Mouse (Mus musculus) cerebellum, adult 11 months (tissue): ENCODE data around the gene Parg.

Source experiments
- DNase-seq: peaks from one replicate; pipeline ENCODE4 v3.0.0; 2022

The Parg gene

DNA sequence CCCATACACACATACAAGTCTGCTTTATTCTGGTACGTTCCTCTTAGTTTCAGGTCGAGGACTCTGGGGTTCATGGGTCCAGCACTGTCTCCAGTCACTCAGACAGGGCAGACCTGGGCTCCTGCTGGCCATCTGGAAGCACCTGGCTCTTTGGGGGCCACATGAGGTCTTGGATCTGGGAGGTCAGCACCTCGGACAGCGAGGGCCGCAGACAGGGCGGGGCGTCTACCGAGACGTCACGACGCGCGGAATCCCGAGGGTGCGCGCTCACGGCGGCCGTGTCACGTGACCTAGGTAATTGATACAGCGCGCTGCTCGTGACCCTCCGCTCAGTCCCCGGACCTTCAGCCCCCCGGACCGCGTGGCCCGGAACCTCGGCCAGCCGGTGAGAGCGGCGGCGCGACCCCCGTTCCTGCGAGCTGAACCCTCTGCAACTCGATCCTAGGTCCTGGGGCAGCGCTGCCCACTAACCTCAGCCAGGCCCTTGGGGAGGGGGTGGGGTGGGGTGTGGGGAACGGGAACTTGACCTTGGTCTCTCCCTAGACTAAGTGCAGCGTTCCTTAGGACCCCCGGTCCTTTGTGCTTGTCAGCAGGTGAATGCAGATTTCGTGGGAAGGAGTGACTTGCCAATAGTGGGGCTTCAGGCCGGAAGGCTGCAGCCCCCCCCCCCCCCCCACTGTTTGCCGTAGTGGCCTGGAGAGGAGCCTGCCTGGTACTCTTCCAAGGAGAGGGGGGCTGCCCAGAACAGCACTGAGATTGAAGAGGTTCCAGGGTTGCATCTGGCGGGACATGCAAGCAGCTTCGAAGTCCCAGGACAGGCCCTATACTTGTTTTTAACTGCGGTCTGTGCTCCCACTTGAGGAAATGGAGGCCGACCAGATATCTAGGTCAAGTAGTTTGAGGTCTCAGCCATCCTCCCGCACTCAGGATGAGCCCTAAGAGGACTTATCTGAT is 120.3 kb downstream of the Parg start, which contains the start of gene Ogdhl:
TSS of gene Ogdhl (plus strand) at position 288 of the 954 bp plus-strand sequence.
- peak; percentile 77 for DNase-seq

DNA sequence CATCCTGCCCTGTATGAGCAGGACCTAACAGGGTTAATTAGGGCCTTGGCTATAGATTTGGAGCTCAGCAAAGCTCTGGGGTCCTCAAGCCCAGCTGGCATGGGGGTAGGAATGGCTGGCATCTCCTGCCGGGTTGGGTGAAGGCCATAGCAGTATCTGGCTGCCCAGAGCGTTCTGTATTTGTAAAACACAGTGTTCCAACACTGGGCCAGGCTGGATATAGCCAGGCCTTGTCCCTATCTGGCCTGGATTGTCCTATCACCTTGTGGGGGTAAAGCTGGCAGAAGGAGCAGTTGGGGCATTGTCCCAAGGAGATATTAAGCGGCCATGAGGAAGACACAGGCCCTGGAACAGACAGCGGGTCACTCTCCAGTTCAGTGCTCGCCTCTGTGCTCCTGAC is 121.5 kb downstream of the Parg start:
- no peak for DNase-seq

DNA sequence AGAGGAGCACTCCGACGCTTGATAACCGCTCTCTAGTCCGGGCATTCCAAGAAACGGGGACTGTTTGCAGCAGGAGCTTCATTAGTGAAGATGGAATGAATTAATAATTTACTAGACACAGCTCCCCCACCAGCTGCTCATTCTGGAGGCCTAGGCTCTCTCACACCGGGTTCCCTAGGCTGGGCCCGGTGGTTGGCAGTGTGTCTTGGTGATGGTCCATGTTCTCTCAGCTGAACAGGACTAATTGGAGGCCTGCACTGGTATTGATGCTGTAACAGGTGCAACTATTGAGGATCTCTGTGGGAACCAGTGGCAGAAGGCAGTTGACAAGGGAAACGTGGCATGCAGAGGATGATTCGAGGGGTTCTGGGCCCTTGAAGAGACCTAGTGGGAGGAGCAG is 125.6 kb downstream of the Parg start:
- DNase-seq, result no peak

DNA sequence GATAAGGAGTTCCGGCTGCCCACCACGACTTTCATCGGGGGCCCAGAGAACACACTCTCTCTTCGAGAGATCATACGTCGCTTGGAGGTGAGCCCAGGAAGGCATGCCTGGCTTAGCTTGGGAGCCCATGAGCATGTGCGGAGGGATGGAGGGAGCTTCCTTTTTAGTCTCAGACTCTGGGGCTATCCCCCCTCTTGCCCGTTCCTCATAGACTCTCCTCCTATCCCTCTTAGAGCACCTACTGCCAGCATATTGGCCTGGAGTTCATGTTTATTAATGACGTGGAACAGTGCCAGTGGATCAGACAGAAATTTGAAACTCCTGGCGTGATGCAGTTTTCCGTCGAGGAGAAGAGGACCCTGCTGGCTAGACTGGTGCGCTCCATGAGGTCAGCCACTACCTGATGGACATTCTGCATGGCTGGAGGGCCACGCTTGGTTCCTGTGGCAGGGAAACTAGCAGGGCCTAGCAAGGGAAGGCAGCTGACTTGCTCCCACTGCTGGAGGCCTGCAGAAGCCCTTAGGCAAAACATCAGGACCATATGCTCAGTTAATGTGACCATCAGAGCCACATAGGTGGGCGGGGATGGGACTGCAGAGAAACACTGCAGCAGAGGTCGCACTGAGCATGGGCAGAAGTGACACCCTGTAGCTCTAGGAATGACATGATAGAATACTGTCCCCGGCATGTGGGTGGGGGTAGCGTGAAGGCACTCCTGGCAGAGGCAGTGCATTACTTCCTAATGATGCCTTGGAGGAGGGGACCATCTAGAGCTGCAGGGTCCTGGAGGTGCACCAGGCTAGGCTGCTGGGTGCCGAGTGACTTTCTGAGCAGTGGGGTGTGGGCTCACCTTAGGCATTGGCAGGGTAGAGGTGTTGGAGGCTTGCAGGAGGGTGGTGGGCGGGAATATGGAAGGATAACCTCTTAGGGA is 131.0 kb downstream of the Parg start:
- no peak for DNase-seq

DNA sequence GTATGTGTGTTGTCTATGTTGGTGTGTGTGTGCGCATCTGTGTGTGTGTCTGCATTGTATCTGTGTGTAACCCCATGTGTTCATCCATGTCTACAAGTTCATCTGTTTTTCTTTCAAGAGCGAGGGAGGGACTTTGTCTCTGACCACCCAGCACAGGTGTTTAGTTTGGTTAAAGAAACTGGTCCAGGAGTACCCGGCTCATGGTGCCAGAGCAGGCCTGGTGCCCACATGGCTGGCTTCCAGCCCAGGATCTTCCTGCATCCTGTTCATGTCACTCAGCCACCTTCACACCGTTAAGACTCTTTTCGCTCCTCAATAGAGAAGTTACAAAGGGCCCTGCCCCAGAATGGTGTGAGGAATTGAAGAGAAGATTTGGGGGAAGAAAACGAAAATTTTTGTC is 134.3 kb downstream of the Parg start:
- peak; percentile 63 for DNase-seq

DNA sequence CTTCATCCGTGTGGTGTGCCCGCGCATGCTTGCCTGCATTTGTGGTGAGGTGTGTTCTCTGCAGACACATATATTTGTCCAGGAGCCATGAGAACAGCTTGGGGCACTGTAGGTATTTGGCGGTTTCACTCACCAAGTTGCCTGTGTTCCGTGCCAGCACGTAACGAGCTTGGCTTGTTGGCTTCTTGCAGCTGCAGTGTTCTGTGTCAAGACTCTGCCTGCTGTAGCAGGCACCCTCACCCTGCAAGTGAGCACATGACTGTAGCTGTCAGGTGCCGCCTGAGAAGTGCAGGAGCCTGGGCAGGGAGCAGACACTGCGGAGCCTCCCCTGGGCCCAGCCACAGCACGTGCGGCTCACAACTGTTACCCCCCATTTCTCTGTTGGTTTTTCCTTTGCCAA is 134.8 kb downstream of the Parg start:
- peak; percentile 78 for DNase-seq

DNA sequence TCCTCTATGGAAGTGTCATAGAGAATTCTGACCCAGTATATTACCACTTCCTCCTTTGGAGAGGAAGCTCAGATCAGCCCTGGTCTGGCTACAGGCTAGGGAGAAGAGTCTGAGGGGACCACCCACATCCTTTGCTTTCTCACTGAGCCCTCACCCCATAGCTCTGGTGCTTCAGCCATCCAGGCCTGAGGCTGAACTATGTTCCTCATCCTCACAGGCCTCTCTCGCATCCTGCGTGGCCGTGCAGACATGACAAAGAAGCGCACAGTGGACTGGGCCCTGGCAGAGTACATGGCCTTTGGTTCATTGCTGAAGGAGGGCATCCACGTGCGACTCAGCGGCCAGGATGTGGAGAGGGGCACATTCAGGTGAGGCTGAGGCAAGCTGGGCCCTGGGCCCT is 140.1 kb downstream of the Parg start:
- no peak for DNase-seq

DNA sequence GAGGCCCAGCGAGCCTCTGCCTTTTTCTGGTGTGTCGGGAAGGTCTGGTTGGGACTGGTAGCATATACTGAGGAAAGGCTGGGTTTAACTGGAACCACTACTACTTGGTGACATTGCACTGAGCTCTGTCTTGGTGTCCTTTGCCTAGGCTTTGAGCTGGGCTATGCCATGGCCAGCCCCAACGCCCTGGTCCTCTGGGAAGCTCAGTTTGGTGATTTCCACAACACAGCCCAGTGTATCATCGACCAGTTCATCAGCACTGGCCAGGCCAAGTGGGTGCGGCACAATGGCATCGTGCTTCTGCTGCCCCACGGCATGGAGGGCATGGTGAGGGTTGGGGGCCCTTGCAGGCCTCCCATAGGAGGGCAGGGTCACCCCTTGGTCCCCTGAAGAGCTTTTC is 142.4 kb downstream of the Parg start:
- no peak for DNase-seq

DNA sequence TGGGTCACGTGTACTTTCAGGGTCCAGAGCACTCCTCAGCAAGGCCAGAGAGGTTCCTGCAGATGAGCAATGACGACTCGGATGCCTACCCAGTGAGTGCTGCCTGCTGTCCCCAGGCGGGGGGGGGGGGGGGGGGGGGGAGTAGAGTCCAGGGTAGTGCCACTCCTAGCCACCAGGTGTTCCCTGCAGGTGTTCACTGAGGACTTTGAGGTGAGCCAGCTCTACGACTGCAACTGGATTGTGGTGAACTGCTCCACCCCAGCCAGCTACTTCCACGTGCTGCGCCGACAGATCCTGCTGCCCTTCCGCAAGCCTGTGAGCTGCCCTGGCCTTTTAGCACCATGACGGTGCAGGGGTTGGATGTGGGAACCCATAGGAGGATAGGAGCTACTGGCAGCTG is 142.9 kb downstream of the Parg start:
- DNase-seq, result no peak
